Mouse (Mus musculus) activated CD4-positive, CD25-positive, alpha-beta regulatory T cell, adult 4 months (primary cell): ENCODE data around the gene Myom3. TPM values are rescaled to one million over a fixed set of nuclear protein-coding genes. Genes with fewer than 3 reads are reported as not detected.

Source experiments
- ATAC-seq: one replicate; pipeline ENCODE4 v1.8.0; 2017
- polyA plus RNA-seq, 2 experiments: library from polyadenylated mRNA; unstranded; fragments of 100-300 nt; shearing (Covaris generic); gene quantifications; one replicate each; pipeline ENCODE4 v1.2.1; 2017

Gene Myom3
- polyA plus RNA-seq, 2 experiments from 2014 or later: not detected

DNA sequence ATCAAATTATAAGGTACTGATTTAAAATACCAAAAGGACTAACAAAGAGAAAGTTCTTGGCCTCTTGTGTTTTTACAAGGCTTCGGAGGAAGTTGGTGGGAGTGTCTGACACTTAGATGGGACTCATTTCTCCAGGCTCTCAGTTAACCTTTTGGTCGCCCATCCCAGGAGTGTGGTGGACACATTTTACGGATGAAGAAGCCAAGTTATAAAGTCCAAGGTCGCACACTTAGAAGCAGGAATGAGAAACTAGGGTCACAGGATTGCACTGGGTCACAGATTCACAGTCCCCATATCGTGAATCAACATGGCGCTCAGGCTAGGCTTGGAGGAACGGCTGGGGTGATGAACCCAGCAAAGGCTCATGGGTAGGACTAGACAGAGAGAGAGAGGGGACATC is 2.1 kb downstream of the Myom3 start:
- ATAC-seq: no peak

DNA sequence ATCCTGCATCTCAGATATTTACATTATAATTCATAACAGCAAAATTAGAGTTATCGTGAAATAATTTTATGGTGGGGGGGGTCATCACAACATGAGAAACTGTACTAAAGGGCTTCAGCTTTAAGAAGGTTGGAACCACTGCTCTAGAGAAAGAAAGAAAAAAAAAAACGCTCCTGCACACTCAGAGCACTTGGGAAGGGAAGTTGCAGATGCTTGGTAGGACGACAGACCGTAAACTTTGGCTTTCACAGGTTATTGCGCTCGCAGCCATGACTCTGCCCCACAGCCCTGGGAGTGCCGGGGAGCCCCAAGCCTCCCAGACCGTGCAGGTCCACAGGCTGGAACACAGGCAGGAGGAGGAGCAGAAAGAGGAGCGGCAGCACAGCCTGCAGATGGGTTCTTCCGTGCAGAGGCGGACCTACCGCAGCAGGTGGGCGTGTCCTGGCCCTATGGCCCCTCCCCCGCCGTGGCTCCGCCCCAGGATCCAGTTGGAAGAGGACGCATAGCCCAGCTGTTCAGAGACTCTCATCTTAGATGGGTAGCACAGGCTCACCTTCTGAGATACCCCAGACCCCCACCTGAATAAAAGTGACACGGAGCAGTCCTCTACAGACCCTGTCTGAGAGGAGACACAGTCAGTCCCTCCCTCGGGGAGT is 2.9 kb downstream of the Myom3 start:
- ATAC-seq: no peak

DNA sequence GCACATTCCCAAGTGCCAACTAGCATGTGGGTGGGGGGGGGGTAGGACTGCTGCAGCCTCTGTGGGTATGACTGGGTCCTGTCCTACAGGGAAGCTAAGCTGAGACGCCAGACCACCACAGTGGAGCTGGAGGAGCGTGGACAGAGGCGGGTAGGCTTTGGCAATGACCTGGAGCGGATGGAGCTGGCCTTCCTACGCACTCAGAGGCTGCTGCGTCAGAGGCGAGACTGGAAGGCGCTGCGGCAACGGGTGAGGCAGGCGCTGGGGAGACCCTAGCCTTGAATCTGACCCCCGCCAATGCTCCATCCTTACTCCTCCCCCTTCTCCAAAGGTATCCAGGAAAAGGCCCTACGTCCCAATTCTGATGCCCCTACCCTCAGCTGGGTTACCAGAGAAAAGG is 5.2 kb downstream of the Myom3 start:
- no peak for ATAC-seq

GRCm38 (mm10) chr4:135765707-135766106 is 6.2 kb downstream of the Myom3 start:
- no peak for ATAC-seq

DNA sequence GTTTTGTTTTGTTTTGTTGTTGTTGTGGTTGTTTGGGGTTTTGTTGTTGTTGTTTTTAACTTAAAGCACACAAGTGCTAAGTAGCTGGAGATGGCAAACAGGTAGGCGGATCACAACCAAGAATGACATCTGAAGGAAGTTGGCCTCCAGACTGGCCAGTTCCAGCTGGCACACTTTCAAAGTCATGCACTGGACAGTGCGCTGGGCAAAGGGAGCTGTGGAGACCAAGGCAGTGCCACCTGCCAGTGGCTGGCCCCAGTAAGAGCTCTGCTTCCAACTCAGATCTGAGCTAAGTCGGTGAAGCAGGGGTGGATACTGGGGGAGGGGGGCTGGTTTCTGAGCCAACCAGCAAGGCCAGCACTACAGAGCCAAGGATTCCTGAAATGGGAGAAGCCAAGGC is 7.5 kb downstream of the Myom3 start:
- ATAC-seq: no peak

GRCm38 (mm10) chr4:135768572-135769526 is 9.3 kb downstream of the Myom3 start:
- no peak for ATAC-seq

DNA sequence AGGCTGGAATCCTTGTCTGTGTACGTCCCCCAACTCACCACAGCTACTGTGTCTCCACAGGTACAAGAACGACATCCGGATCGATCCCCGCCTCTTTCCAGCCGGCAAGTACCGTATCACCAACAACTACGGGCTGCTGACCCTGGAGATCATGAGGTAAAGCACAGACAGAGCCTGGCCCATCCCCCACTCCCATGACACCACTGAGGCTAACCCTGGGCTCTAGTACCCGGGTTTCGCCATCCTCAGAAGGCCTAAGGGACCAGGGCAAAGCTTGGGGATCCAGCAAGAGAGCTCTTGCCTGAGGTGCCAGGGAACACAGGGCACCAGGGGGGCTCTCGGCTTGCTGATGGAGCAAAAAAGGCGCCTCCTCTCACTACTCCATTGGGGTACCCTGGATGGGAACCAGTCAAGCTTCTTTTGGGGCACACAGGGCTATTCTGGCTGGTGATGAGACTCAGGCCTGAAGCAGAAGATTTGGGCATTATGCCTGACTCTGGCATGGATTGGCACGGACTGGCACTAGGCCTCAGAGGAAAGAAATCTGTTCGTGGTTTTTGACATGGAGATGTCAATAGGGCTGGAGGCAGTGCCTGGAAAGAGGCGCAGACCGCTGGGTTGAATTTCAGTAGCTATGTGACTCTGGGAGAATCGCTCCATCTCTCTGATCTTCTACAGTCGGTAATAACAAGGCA is 11.2 kb downstream of the Myom3 start:
- no peak for ATAC-seq

DNA sequence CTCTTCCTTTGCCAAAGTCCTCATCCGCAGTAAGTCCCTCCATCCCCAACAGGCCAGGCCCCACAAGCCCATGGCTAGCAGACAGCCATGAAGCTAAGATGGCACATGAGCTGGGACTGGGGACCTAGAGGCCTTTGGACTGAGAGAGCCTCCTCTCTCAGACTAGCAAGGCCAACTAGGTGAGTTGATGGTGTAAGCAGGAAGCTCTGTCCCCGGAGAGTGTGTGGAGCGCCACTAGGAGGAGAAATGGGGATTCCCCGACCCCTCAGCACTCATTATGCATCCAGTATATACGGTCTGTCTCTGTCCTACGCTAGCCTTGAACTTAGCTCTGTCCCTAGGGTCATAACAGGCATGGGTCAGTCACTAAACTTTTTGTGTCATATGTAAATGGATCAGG is 12.1 kb downstream of the Myom3 start:
- no peak for ATAC-seq

DNA sequence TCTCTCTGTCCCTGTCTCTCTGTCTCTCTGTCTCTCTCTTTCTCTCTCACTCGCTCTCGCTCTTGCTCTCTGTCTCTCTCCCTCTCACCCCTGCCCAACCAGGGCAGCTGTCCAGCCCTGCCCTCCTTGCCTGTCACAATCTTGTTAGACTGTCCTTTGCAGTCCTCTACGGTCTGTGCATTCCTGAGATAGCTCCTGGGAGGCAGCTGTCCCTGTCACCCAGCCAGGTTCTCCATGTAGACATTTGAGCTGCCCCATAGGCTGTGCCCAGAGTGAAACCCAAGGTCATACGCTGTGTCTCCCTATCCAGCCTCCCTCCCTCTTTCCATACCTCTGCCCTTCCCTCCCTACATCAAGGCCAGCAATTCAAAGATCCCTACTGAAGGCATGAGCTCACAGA is 13.2 kb downstream of the Myom3 start:
- no peak for ATAC-seq

DNA sequence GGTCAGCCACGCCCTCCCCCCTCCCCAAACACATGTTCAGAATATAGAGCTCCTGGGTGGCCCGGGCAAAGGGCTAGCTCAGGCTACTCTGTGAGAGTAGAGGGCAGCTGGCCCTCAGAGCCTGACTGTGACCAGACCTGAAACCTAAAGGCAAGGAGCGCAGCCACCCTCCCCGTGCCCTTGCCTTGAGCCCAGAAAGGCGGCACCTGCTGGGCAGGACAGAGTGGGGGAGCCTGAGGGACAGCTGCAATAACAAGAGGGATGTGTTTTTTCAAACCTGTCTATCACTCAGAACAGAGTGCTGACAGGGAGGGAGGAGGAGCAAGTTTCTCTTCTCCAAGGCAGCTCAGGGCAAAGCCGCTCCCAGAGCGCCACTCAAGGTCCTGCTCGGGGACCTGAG is 15.0 kb downstream of the Myom3 start:
- no peak for ATAC-seq

GRCm38 (mm10) chr4:135776850-135777249 is 17.3 kb downstream of the Myom3 start:
- ATAC-seq: no peak

DNA sequence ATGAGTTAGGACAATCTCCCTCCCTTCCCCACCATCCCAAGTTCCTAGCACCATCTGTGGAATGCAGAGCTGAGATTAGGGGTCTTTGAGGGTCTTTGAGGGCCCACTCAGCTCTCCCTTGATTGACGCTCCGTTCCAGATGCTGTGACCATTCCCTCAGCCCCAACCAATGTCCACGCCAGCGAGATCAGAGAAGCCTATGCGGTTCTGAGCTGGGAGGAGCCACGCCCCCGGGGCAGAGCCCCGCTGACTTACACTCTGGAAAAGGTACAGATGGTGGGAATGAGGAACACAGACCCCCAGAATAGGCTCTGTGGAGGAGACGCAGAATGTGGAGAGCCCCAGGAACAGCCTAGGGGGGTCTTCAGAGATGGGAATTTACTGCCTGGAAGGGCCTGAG is 20.1 kb downstream of the Myom3 start:
- no peak for ATAC-seq

DNA sequence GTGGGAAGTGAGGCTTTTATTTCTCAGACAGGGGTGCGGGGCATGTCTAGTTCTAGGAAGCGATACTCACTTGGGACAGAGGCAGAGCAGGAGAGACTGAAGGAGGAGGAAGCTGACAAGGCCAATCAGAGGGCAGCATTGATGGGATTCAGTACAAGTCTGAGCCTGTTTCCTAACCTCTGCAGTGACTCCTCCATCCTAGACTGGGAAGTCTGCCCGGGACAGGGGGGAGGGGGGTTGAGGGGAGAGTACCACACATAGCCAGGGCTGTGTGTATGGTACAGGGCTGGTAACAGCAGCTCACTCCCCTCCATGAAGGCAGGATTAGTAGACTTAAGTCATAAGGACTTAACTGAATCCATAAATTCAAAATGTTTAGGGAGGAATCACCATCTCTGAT is 20.7 kb downstream of the Myom3 start:
- ATAC-seq: no peak

GRCm38 (mm10) chr4:135781304-135781703 is 21.8 kb downstream of the Myom3 start:
- ATAC-seq: no peak

DNA sequence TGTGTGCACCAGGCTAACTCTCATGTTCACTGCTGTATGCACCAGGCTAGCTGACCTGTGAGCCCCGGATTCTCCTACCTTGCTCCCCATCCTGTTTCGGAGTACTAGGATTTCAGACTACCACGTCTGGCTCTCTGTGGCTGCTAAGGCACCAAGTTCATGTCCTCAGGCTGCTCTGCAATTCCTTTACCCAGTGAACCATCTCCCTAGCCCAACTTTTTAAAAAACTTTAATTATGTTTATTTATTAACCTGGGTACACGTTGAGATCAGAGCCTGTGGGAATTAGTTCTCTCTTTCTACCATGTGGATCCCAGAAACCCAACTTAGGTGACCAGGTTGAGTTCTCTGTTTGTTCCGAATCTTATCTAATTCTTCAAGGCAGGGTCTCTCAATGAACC is 27.1 kb downstream of the Myom3 start:
- no peak for ATAC-seq

DNA sequence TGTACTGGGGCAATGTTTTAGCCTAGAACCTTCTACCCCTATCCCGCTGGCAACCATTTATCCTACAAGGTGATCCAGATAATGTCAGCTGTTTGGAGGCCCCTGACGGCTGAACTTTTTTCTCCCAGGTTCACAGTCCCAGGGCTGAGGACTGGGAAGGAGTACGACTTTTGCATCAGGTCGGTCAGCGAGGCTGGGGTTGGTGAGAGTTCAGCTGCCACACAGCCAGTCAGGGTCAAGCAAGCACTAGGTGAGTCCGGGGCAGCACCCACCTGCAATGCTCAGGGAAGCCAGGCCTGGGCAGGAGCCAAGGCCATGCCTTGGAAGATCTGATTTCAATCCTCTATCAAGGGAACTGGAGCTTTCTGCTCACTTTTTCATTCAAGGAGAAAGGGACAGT is 27.8 kb downstream of the Myom3 start:
- no peak for ATAC-seq

DNA sequence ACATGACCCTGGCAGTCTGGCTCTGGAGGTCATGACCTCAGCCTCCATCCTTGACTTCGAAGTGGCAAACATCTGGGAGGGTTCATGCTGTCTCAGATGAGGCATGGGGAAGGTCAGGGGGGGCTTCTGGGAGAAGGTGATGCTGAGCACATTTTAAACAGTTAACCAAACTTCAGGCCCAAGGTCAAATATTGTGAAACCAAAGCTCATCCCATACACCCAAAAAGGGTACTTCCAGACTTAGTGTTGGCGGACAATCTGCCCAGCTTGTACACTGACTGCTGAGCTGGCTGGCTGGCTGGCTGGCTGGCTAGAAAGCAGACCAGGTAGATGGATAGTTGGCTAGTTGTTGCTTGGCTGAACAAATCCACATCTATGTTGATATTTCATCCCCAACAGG is 29.6 kb downstream of the Myom3 start:
- ATAC-seq: no peak

DNA sequence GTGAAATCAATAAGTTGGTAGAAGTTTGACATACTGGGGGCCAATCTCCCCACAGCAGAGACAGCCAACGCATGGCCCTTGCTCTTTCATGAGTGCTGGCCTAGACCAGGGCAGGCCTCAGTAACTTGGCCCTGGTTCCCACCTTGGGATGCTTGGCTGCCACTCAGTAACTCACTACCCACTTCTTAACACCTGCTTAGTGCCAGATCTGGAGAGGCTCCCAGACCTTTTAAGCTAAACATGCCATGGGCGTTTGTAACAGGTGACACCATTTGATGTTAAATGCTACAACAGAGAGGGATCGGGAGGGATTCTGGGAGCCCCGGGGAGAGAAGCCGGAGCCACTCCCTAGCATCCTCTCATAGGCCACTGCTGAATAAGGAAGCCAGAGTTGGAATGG is 33.3 kb downstream of the Myom3 start:
- ATAC-seq: no peak

DNA sequence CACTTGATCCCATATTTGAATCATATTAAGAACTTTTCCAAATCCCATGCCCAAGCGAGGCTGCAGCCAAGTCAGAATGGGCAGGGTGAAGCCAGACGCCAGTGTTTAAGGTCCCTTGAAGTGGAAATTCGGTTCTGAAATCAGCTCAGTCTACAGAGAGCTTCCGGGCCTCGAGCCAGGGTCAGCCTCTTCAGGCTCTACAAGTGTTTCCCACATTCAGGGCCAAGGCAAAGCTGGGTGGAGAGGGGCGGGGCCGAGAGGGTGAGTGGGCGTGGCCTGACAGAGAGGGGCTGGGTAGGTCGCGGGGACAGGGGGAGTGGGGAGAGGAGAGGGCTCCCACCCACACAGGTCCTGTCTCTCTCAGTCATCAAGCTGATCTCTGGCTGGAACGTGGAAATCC is 38.4 kb downstream of the Myom3 start:
- no peak for ATAC-seq

DNA sequence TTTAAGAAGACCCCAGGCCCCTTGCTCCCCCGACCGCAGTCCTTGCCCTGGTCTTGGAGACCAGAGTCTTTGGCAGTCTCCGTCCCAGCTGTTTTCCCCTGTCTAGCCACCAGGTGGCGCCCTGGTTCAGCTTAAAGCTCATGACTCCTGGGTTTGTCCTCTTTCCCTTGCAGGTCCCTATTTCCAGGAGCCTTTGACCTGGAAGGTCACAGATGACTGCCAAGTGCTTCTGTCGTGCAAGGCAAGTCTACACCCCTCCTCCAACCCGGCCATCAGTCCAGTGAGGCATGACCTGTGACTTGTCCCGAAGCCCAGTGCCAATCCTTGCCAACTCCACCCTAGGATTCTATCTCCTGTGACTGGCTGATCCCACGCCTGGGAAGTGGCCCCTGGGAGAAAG is 42.0 kb downstream of the Myom3 start:
- ATAC-seq: no peak

GRCm38 (mm10) chr4:135803299-135803698 is 43.8 kb downstream of the Myom3 start:
- no peak for ATAC-seq

- ATAC-seq: no peak
Observed at GRCm38 (mm10) chr4:135804169-135804568, 44.7 kb downstream of the Myom3 start.

DNA sequence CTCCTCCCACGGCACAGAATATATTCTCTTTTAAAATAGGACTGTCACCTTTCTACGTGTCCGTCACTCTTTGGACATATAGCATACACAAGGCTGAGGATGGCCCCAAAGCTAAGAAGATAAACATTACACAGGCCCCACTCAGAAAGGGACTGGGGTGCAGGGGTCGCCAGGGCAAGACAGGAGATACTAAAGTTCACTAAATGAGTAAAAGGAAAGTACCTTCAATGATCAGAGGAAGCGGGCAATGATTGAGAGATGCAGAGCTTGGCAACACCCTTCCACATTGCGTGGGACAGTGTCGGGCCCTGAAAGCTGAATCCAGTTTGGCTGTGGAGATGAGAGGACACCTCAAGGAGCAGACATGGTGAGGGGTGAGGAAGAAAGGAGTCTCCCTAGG is 55.4 kb downstream of the Myom3 start:
- peak; percentile 68 for ATAC-seq
